Mouse (Mus musculus): ENCODE data around the gene Elmo1. TPM values are rescaled to one million over a fixed set of nuclear protein-coding genes. Genes with fewer than 3 reads are reported as not detected.

Elmo1 gene
- polyA plus RNA-seq, 1 experiment: 52.5 TPM

DNA sequence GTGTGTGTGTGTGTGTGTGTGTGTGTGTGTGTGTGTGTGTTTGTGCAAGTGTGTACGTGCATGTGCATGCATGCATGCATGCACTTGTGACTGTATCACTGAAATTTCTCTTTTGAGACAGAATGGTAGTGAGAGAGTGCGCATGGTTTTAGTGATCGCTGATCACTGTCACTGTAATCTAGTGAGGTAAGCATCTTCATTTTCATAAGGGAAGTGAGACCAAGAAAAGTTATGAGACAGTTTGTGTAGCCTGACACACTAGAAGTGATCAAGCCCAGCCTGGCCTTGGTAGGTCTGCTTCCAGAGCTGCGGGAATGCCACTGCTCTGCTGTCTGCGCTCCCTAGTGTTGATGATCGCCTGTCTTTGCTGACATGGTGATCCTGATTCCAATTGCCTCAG, 122.3 kb downstream of the Elmo1 start:
- no peaks in the 10 kb centered on the region for H3K27me3 ChIP-seq (ENCODE audit: control insufficient read depth, insufficient read depth, low read length)
- H3K4me3 ChIP-seq (ENCODE audit: control insufficient read depth, insufficient read depth, low read length): no peak overlapping the region
- 94% methylated on average over 6 of the region's 6 CpGs for WGBS
- H3K36me3 ChIP-seq (ENCODE audit: control insufficient read depth, insufficient read depth, low read length): peaks cover 45% of the 10 kb centered on the region
- H3K27ac ChIP-seq (ENCODE audit: control insufficient read depth, insufficient read depth, low read length): no peak overlapping the region
- TF ChIP-seq POLR2A (IDR thresholded peaks at IDR 0.05; ENCODE audit: control insufficient read depth, extremely low read depth, insufficient read depth, low read length, poor library complexity): no peak
- TF ChIP-seq CTCF (IDR thresholded peaks at IDR 0.05; ENCODE audit: borderline replicate concordance, control insufficient read depth, extremely low read depth, insufficient read depth, low read length, poor library complexity): no peak
- no peak for DNase-seq
- peaks cover 4% of the 10 kb centered on the region for H3K4me1 ChIP-seq (replicated peaks; ENCODE audit: control insufficient read depth, insufficient read depth, low read length)

DNA sequence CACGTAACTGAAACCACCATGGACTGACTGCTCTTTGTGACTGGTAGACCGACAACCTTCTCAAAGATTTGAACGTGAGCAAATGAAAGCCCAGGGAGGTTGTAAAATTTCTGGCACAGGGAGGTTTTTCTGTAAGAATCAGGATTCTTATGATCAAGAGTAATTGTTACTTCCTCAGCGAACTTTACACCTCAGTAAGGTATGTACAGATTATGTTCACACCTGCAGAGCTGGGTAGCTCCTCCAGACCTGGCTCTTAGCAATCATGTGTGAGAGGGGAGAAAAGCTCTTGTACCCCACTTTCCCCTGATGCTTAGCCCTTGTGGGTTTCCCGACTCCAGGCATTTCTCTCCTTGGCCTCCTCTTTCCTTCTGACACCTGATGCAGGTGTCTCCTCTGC, 123.5 kb downstream of the Elmo1 start:
- no peak for DNase-seq
- WGBS: 96% methylated on average over 5 of the region's 5 CpGs
- H3K27ac ChIP-seq (ENCODE audit: control insufficient read depth, insufficient read depth, low read length): no peak overlapping the region
- H3K36me3 ChIP-seq (ENCODE audit: control insufficient read depth, insufficient read depth, low read length): peaks cover 41% of the 10 kb centered on the region
- no peak overlapping the region for H3K4me3 ChIP-seq (ENCODE audit: control insufficient read depth, insufficient read depth, low read length)
- TF ChIP-seq CTCF (IDR thresholded peaks at IDR 0.05; ENCODE audit: borderline replicate concordance, control insufficient read depth, extremely low read depth, insufficient read depth, low read length, poor library complexity): no peak
- TF ChIP-seq POLR2A (IDR thresholded peaks at IDR 0.05; ENCODE audit: control insufficient read depth, extremely low read depth, insufficient read depth, low read length, poor library complexity): no peak
- no peaks in the 10 kb centered on the region for H3K4me1 ChIP-seq (replicated peaks; ENCODE audit: control insufficient read depth, insufficient read depth, low read length)
- H3K27me3 ChIP-seq (ENCODE audit: control insufficient read depth, insufficient read depth, low read length): no peaks in the 10 kb centered on the region

DNA sequence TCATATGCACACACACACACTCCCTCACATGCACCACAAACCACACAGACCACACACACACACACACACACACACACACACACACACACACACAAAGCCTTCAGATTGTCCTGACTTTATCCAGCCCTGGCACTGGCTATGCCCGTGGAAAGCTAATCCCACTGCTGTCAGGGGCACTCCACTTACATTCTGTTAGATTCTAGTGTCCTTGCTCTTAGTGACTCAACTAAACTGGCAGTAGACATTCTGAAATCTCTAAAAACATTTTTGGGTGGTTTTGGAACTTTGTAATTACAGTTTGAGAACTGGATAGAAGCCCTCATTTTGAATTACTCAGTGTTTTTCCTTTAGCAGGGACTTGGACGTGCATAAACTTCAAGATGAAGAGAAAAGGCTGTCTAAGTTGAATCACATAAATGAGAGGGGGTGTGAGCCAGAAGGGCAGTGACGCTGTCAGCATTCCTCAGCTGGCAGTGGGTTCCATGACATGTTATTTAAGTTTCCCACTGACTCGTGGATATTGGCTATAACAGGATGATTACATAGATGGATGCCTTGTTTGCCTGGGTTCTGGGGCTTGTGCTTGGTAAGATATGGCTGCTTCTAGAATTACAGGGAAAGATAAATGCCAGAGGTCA, 127.2 kb downstream of the Elmo1 start:
- H3K27me3 ChIP-seq (ENCODE audit: control insufficient read depth, insufficient read depth, low read length): no peaks in the 10 kb centered on the region
- no peaks in the 10 kb centered on the region for H3K4me1 ChIP-seq (replicated peaks; ENCODE audit: control insufficient read depth, insufficient read depth, low read length)
- H3K27ac ChIP-seq (ENCODE audit: control insufficient read depth, insufficient read depth, low read length): no peak overlapping the region
- H3K4me3 ChIP-seq (ENCODE audit: control insufficient read depth, insufficient read depth, low read length): no peak overlapping the region
- DNase-seq: no peak
- TF ChIP-seq CTCF (IDR thresholded peaks at IDR 0.05; ENCODE audit: borderline replicate concordance, control insufficient read depth, extremely low read depth, insufficient read depth, low read length, poor library complexity) (no peak), POLR2A (IDR thresholded peaks at IDR 0.05; ENCODE audit: control insufficient read depth, extremely low read depth, insufficient read depth, low read length, poor library complexity) (no peak)
- H3K36me3 ChIP-seq (ENCODE audit: control insufficient read depth, insufficient read depth, low read length): peaks cover 27% of the 10 kb centered on the region
- 93% methylated on average over 4 of the region's 4 CpGs for WGBS

DNA sequence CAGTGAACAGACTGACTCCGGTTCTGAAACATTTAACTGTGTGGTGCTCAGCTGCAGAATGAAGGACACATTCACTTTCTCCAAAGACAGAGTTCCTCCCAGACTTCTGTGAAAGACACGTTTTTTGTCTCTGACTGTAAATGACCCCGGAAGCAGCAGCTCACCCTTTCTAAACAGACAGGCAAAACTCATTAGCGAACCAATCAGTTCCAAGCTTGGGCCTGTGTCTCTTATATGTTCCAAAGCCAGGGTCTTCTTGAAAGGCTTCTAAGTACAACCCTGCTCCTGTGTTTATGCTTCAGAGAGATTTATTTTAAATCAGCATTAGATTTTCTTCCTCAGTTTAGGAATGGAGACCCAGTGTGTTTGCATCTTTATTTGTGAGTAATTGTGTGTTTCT, 127.7 kb downstream of the Elmo1 start:
- TF ChIP-seq CTCF (IDR thresholded peaks at IDR 0.05; ENCODE audit: borderline replicate concordance, control insufficient read depth, extremely low read depth, insufficient read depth, low read length, poor library complexity): no peak
- TF ChIP-seq POLR2A (IDR thresholded peaks at IDR 0.05; ENCODE audit: control insufficient read depth, extremely low read depth, insufficient read depth, low read length, poor library complexity): no peak
- Histone ChIP-seq H3K4me3 (ENCODE audit: control insufficient read depth, insufficient read depth, low read length) (no peak overlapping the region), H3K27ac (ENCODE audit: control insufficient read depth, insufficient read depth, low read length) (no peak overlapping the region), H3K4me1 (replicated peaks; ENCODE audit: control insufficient read depth, insufficient read depth, low read length) (no peaks in the 10 kb centered on the region), H3K27me3 (ENCODE audit: control insufficient read depth, insufficient read depth, low read length) (no peaks in the 10 kb centered on the region), H3K36me3 (ENCODE audit: control insufficient read depth, insufficient read depth, low read length) (peaks cover 27% of the 10 kb centered on the region)
- no peak for DNase-seq
- 94% methylated on average over 4 of the region's 4 CpGs for WGBS

DNA sequence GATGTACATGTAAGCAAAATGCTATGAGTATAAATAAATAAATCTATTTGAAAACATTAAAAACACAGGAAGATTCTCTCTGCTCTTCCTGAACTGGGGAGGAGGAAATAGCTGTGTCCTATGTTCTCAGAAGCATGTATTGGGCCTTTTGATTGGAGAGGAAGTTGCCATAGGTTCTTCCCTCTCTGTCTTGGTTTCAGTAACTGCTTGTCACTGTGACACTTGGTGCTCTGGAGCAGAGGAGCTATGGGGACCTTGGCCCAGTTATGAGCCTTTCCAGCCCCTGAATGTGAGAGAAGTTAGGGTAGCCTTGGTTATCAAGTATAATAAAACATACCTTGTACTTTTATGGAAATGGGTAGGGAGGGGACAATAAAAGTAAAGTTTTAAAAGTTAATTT, 130.0 kb downstream of the Elmo1 start:
- H3K36me3 ChIP-seq (ENCODE audit: control insufficient read depth, insufficient read depth, low read length): peaks cover 12% of the 10 kb centered on the region; the same call in 1 of the 2 replicates
- TF ChIP-seq POLR2A (IDR thresholded peaks at IDR 0.05; ENCODE audit: control insufficient read depth, extremely low read depth, insufficient read depth, low read length, poor library complexity) (no peak), CTCF (IDR thresholded peaks at IDR 0.05; ENCODE audit: borderline replicate concordance, control insufficient read depth, extremely low read depth, insufficient read depth, low read length, poor library complexity) (no peak)
- H3K27me3 ChIP-seq (ENCODE audit: control insufficient read depth, insufficient read depth, low read length): no peaks in the 10 kb centered on the region
- no peak for DNase-seq
- no peak overlapping the region for H3K4me3 ChIP-seq (ENCODE audit: control insufficient read depth, insufficient read depth, low read length)
- H3K27ac ChIP-seq (ENCODE audit: control insufficient read depth, insufficient read depth, low read length): no peak overlapping the region
- no peaks in the 10 kb centered on the region for H3K4me1 ChIP-seq (replicated peaks; ENCODE audit: control insufficient read depth, insufficient read depth, low read length)

DNA sequence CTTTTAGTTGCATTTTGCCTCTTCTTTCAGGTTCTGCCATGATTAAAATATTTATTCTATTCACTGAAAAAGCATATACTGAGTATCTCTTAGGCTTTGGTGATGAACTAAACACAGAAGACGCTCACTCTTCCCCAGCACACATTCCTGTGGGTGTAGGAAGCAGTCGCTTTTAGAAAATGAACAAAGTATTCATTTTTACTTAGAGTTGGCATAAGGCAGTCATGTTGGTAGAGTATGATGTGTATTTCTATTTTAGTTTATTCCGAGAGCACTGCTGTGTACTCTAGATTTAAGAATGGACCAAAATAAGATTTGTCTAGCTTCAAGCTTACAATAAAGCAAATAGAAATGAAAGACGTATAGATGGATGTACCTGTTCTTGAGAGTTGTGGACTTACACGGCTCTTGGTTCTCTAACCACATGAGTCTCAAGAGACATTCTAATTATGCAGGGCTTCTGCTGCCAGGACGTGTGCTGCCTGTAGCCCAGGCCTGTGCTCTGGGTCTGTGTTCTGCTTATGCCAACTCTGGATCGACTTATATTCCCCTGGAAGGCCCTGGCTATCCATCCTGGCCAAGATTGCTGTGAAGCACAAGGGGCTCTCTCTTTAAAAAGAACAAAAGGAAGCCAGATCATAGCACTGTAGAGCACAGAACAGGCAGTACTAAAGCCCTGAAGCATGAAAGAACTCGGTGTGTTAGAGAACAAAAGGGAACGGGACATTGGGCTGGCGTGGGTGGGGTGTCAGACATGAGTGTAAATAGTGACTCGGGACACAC, 137.7 kb downstream of the Elmo1 start:
- DNase-seq: no peak
- H3K4me3 ChIP-seq (ENCODE audit: control insufficient read depth, insufficient read depth, low read length): no peak overlapping the region
- no peaks in the 10 kb centered on the region; the same call in 1 of the 2 replicates for H3K36me3 ChIP-seq (ENCODE audit: control insufficient read depth, insufficient read depth, low read length)
- peaks cover 3% of the 10 kb centered on the region; the same call in 1 of the 2 replicates for H3K4me1 ChIP-seq (replicated peaks; ENCODE audit: control insufficient read depth, insufficient read depth, low read length)
- no peak for TF ChIP-seq POLR2A (IDR thresholded peaks at IDR 0.05; ENCODE audit: control insufficient read depth, extremely low read depth, insufficient read depth, low read length, poor library complexity)
- no peak for TF ChIP-seq CTCF (IDR thresholded peaks at IDR 0.05; ENCODE audit: borderline replicate concordance, control insufficient read depth, extremely low read depth, insufficient read depth, low read length, poor library complexity)
- H3K27me3 ChIP-seq (ENCODE audit: control insufficient read depth, insufficient read depth, low read length): no peaks in the 10 kb centered on the region
- H3K27ac ChIP-seq (ENCODE audit: control insufficient read depth, insufficient read depth, low read length): no peak overlapping the region
- 96% methylated on average over 11 of the region's 11 CpGs for WGBS

All from thymus, adult 2 months (tissue).